Comparison of ENCODE assay signal across 19 mouse cellular contexts in the genomic region with DNA sequence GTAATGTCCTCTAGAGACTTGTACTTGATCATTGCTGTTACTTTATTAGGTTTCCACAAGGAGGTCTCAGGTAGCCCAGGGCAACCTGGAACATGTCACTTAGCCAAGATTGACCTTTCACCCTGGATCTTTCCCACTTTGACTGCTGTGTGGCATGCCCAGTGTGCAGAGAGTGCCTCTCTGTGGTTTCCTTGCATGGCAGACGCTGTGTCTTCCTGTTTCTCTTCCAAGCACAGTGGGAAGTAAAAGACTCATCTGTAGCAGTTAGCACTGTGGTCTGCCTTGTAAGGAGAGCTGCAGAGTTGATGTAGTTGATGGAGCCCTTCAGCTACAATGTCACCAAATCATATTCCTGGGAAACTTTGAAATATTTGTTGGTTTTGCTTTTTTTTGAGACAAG. TPM values are rescaled to one million over a fixed set of nuclear protein-coding genes. Genes with fewer than 3 reads are reported as not detected.
DNase-seq lines count a peak whose midpoint lies in the region; ATAC-seq and TF ChIP-seq lines count a peak whose summit lies in the region.
"Had no signal": no experiment of that assay in that cellular context is flagged by ENCODE, and none has a peak within 500 bp of the region (broad histone marks: within the 10 kb centered on the region; RNA-seq: fewer than 3 reads in every experiment).

No protein-coding gene starts in this region.

- no peak for TF ChIP-seq CTCF in bone marrow macrophage, adult 2 months (IDR thresholded peaks at IDR 0.05; ENCODE audit: low read depth, low read length)

- peak; percentile 24 for DNase-seq in 416B (ENCODE audit: low read depth)
- DNase-seq in gastrocnemius, postnatal 4 days (ENCODE audit: low spot score in 2 of 2), result no peak
- DNase-seq in heart, adult 9 months (ENCODE audit: low spot score in 2 of 2), result no peak
- DNase-seq: adrenal gland, adult 8-10 months; adrenal gland, postnatal 36 days; cerebellum, adult 11 months; cerebellum, adult 8-10 months; cerebellum, postnatal 14 days; forebrain, postnatal 0 days; gastrocnemius, postnatal 14 days; heart, adult 18-20 months had no signal

- TF ChIP-seq POLR2A in bone marrow macrophage, adult 2 months (IDR thresholded peaks at IDR 0.05; ENCODE audit: borderline replicate concordance, low read depth, low read length), result no peak

- peak overlapping the region; percentile 61 for H3K27ac ChIP-seq in bone marrow macrophage, adult 2 months (ENCODE audit: insufficient read depth, low read depth, low read length)
- H3K27ac ChIP-seq: embryonic facial prominence, embryonic 13.5 days; forebrain, embryonic 12.5 days; heart, embryonic 15.5 days; hindbrain, embryonic 10.5 days; hindbrain, embryonic 14.5 days had no signal

- ATAC-seq in megakaryocyte, adult 5-6 weeks (ENCODE audit: poor library complexity, severe bottlenecking), result peak; percentile 67
- ATAC-seq in monocyte, adult 5-6 weeks (replicated peaks; ENCODE audit: insufficient number of reproducible peaks, low FRiP score, low TSS enrichment, poor library complexity, severe bottlenecking), result 0 out of 2 replicates have a peak, but pooled peaks have one; percentile 17
- ATAC-seq: forebrain, postnatal 0 days had no signal

- H3K4me1 ChIP-seq in bone marrow macrophage, adult 2 months (ENCODE audit: control insufficient read depth, insufficient read depth, low read length), result peaks cover 20% of the 10 kb centered on the region
- H3K4me1 ChIP-seq: embryonic facial prominence, embryonic 13.5 days; forebrain, embryonic 12.5 days; heart, embryonic 15.5 days had no signal

- no peak overlapping the region for H3K4me3 ChIP-seq in bone marrow macrophage, adult 2 months (ENCODE audit: insufficient read depth, low read length)
- H3K4me3 ChIP-seq: embryonic facial prominence, embryonic 13.5 days; forebrain, embryonic 12.5 days; heart, embryonic 15.5 days; hindbrain, embryonic 10.5 days had no signal

RNA-seq across cellular contexts. Expression of gene Slc30a6, which starts 19.3 kb away (rescaled TPM):
- polyA plus RNA-seq in bone marrow macrophage, adult 2 months (2012; ENCODE audit: insufficient read depth, insufficient read length, missing spikeins), result 22.5 and 24.2 TPM in 2 replicates
- total RNA-seq in megakaryocyte, adult 5-6 weeks (2015), result 14.1 and 15.9 TPM in 2 replicates
- total RNA-seq in megakaryocyte, adult 5-6 weeks (2017), result 7.8 and 12.2 TPM in 2 replicates
- 9.7 to 17.0 TPM (median 10.1 TPM) in 3 replicates for total RNA-seq in monocyte, adult 5-6 weeks (2017)
- total RNA-seq in gastrocnemius, postnatal 4 days (2021), result 10 to 100 TPM; 10.7 to 13.7 TPM

RNA-seq across cellular contexts. Expression of gene Nlrc4, which starts 44.3 kb away (rescaled TPM):
- 14.5 and 15.9 TPM in 2 replicates for polyA plus RNA-seq in bone marrow macrophage, adult 2 months (2012; ENCODE audit: insufficient read depth, insufficient read length, missing spikeins)
- total RNA-seq in megakaryocyte, adult 5-6 weeks (2015), result 7.3 and 9.3 TPM in 2 replicates
- 12.1 and 12.5 TPM in 2 replicates for total RNA-seq in megakaryocyte, adult 5-6 weeks (2017)
- total RNA-seq in monocyte, adult 5-6 weeks (2017), result 16.7 to 19.4 TPM (median 18.0 TPM) in 3 replicates
- under 1 TPM; 0.39 to 0.54 TPM for total RNA-seq in gastrocnemius, postnatal 4 days (2021)

Comparison
In these comparisons a context has a peak if more than half of its experiments do, and no peak if none do; other contexts are left out.
1. RNA of gene Nlrc4, which starts 44.3 kb away (total RNA-seq): 16.7 to 19.4 TPM in monocyte, adult 5-6 weeks and 7.3 to 12.5 TPM in megakaryocyte, adult 5-6 weeks; 0.39 to 0.54 TPM in gastrocnemius, postnatal 4 days; every median in the first group is over 4 times any median in the second.